Mouse (Mus musculus) spleen, postnatal 14 days (tissue): ENCODE results near the gene Abcc9.

Source experiments
- DNase-seq, 2 experiments: peaks; one replicate each; pipeline ENCODE4 v3.0.0; 2021 to 2022; ENCODE audit warnings: low spot score in 2 of 2

Gene Abcc9

GRCm38 (mm10) chr6:142701652-142702637 is at the start of gene Abcc9:
Gene Abcc9 (minus strand): TSS chr6:142702315.
- DNase-seq, result no peak

- DNase-seq, result no peak
Measured at GRCm38 (mm10) chr6:142751365-142751764, 49.2 kb upstream of the Abcc9 start.

- DNase-seq, result no peak
Measured at GRCm38 (mm10) chr6:142748057-142748708, 46.1 kb upstream of the Abcc9 start.

GRCm38 (mm10) chr6:142747165-142747564 is 45.0 kb upstream of the Abcc9 start:
- no peak for DNase-seq

GRCm38 (mm10) chr6:142746765-142747164 is 44.6 kb upstream of the Abcc9 start:
- DNase-seq, result no peak

- no peak for DNase-seq
Measured at GRCm38 (mm10) chr6:142745484-142745883, 43.4 kb upstream of the Abcc9 start.

GRCm38 (mm10) chr6:142743193-142743592 is 41.1 kb upstream of the Abcc9 start:
- no peak for DNase-seq

GRCm38 (mm10) chr6:142741763-142742162 is 39.6 kb upstream of the Abcc9 start:
- no peak for DNase-seq

- no peak for DNase-seq
Measured at GRCm38 (mm10) chr6:142738637-142739036, 36.5 kb upstream of the Abcc9 start.

GRCm38 (mm10) chr6:142738225-142738624 is 36.1 kb upstream of the Abcc9 start:
- no peak for DNase-seq

- no peak for DNase-seq
Measured at GRCm38 (mm10) chr6:142735302-142736005, 33.3 kb upstream of the Abcc9 start.

GRCm38 (mm10) chr6:142732567-142733290 is 30.6 kb upstream of the Abcc9 start:
- DNase-seq, result no peak

- no peak for DNase-seq
Measured at GRCm38 (mm10) chr6:142726032-142726431, 23.9 kb upstream of the Abcc9 start.

- DNase-seq, result no peak
Measured at GRCm38 (mm10) chr6:142721731-142722130, 19.6 kb upstream of the Abcc9 start.

- DNase-seq, result no peak
Measured at GRCm38 (mm10) chr6:142720641-142721040, 18.5 kb upstream of the Abcc9 start.

- DNase-seq, result no peak
Measured at GRCm38 (mm10) chr6:142718167-142718566, 16.1 kb upstream of the Abcc9 start.

- no peak for DNase-seq
Measured at GRCm38 (mm10) chr6:142717186-142717585, 15.1 kb upstream of the Abcc9 start.

GRCm38 (mm10) chr6:142715026-142715425 is 12.9 kb upstream of the Abcc9 start:
- no peak for DNase-seq

- DNase-seq, result no peak
Measured at GRCm38 (mm10) chr6:142711106-142711505, 9.0 kb upstream of the Abcc9 start.

GRCm38 (mm10) chr6:142710690-142711089 is 8.6 kb upstream of the Abcc9 start:
- DNase-seq, result no peak

GRCm38 (mm10) chr6:142708369-142708768 is 6.3 kb upstream of the Abcc9 start:
- DNase-seq, result no peak

- no peak for DNase-seq
Measured at GRCm38 (mm10) chr6:142706688-142707087, 4.6 kb upstream of the Abcc9 start.
